Mouse (Mus musculus) stomach, embryonic 15.5 days (tissue): ENCODE results near the gene Psma6. TPM values are rescaled to one million over a fixed set of nuclear protein-coding genes. Genes with fewer than 3 reads are reported as not detected.

Experiments
- ATAC-seq: fragments of 200-750 bp; cut with Nextera tagmentation; 2 replicates; pipeline ENCODE4 v1.8.0; 2017; ENCODE audit warnings: low read depth, moderate number of reproducible peaks, moderate TSS enrichment; ENCODE audit not compliant: insufficient read depth, low FRiP score
- H3K27ac ChIP-seq: fragments of 300-500 bp; sonication (generic); 2 replicates; pipeline ENCODE4 v1.5.1; 2015; ENCODE audit warnings: mild to moderate bottlenecking, inconsistent platforms
- H3K27me3 ChIP-seq: fragments of 300-500 bp; sonication (generic); replicated peaks from 2 replicates; pipeline ENCODE4 v1.6.1; 2015; ENCODE audit warnings: inconsistent platforms
- H3K36me3 ChIP-seq: fragments of 300-500 bp; sonication (generic); 2 replicates; pipeline ENCODE4 v1.6.1; 2015; ENCODE audit warnings: inconsistent platforms
- H3K4me1 ChIP-seq: fragments of 300-500 bp; sonication (generic); 2 replicates; pipeline ENCODE4 v1.6.1; 2015; ENCODE audit warnings: inconsistent platforms
- H3K4me2 ChIP-seq: fragments of 300-500 bp; sonication (generic); 2 replicates; pipeline ENCODE4 v1.6.1; 2015; ENCODE audit warnings: mild to moderate bottlenecking, inconsistent platforms
- H3K4me3 ChIP-seq: fragments of 300-500 bp; sonication (generic); replicated peaks from 2 replicates; pipeline ENCODE4 v1.5.1; 2015; ENCODE audit warnings: inconsistent platforms
- H3K9ac ChIP-seq: fragments of 300-500 bp; sonication (generic); 2 replicates; pipeline ENCODE4 v1.6.1; 2015; ENCODE audit warnings: inconsistent platforms
- H3K9me3 ChIP-seq: fragments of 300-500 bp; sonication (generic); 2 replicates; pipeline ENCODE4 v1.6.1; 2016; ENCODE audit warnings: inconsistent platforms
- WGBS: fragments of 180-500 bp; shearing (Covaris S2); methylation state at CpG from one replicate; pipeline ENCODE4 v1.1.7; 2015; 5-methylcytosine and 5-hydroxymethylcytosine counted together
- polyA plus RNA-seq: library from polyadenylated mRNA; unstranded; fragments of >200 nt; fragmentation: Nextera tagmentation; extraction: Ambion mirVana; gene quantifications from 2 replicates; pipeline ENCODE4 v1.2.1, GENCODE M21; 2015

Psma6 gene
- polyA plus RNA-seq, 1 experiment from 2014 or later, result 392 TPM

DNA sequence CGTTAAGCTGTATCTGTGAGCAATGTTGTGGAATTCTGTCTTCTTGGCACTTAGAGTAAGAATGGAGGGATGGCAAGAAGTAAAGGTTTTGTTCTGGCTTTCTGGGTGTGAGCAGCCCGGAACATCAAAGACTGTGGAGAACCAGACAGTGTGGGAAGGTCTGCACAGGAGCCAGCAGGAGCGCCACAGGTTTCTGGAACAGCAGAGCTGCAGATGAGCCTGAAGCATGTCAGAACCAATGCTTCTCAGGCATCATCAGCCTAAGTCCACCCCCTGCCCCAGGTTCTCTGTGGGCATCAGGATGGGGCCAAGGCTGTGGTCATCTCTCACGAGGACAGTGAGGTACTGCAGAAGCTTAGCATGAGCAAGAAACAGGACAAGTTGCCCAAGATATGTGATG, 12.5 kb downstream of the Psma6 start:
- Histone ChIP-seq H3K27me3 (no peaks in the 10 kb centered on the region), H3K4me3 (no peak overlapping the region), H3K9ac (no peak overlapping the region), H3K4me1 (peaks cover 15% of the 10 kb centered on the region; the same call in 1 of the 2 replicates), H3K27ac (no peak overlapping the region), H3K36me3 (no peaks in the 10 kb centered on the region), H3K9me3 (no peaks in the 10 kb centered on the region), H3K4me2 (no peak overlapping the region)
- WGBS, result 88% methylated on average over 4 of the region's 4 CpGs
- ATAC-seq, result no peak

DNA sequence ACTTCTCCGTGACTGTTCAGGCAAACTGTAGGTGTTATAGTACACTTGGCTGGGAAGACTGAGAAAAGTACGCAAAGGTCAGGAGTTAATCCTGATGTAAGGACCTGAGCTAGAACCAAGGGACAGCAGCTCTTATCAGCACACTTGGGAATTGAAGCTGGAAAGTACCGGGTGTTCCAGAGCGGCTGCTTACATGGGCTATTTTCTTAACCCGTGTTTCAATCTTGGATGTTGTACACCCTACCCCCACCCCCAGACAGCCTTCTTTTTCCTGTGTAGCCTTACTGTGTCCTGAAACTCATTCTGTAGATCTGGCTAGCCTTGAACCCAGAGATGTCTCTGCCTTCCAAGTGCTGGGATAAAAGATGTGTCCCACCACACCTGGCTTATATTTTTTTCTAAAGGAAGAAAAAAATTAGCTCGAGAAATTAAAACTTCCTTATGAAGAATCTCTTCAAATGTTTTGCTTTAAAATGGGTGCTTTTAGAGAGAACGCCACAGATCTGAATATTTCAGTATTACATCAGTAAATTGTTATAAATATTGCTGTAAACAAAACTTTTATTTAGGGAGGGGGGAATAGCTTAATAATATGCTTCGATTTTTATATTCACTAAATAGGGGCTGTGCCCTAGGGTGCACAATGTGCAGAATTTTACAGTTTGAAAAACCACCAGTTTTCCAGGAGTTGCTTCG, 13.7 kb downstream of the Psma6 start:
- Histone ChIP-seq H3K9me3 (no peaks in the 10 kb centered on the region), H3K27me3 (no peaks in the 10 kb centered on the region), H3K9ac (no peak overlapping the region), H3K27ac (peak overlapping the region; percentile 91), H3K36me3 (no peaks in the 10 kb centered on the region), H3K4me3 (peak overlapping the region; percentile 96), H3K4me1 (peaks cover 15% of the 10 kb centered on the region; the same call in 1 of the 2 replicates), H3K4me2 (peak overlapping the region; percentile 55)
- WGBS, result 52% methylated on average over 9 of the region's 9 CpGs
- ATAC-seq, result no peak

DNA sequence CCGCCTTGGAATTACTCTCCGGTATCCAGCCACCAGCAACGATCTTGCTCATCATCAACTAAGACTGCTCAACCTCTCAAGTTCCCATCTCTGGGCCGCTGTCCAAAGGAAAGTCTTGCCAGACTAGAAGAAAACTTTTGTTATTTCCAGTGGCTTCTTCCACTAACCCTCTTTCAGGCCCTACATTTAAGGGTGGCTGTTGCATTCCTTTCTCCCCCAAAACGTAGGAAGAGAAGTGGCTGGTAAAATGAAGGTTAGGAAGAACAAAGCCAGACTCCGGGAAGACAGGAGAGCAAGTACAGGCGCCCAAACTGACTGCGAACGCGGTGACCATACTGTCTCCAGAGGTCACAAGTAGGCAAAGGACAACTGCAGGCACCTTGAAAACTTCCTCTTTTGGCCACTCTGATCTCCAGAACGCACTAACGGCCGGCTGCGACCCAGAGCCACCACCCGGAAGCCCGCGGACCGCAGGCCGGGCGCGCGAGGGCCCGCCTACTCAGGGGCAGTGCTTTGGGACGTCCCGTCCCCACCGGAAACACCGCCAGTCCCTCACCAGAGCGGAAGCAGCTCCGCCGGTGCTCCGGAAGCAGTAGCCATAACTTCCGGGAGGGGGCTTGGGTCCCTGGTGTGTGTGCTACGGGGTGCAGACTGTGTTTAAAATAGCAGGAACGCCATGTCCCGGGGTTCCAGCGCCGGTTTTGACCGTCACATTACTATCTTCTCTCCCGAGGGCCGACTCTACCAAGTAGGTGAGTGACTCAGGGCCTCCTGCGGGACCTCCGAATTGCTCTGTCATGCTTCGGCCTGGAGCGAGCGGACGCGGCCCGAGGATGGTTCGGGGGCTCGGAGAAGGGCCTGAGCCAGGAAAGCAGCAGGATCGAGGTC, 14.5 kb downstream of the Psma6 start:
- under 1% methylated on average over 51 of the region's 51 CpGs for WGBS
- Histone ChIP-seq H3K27me3 (no peaks in the 10 kb centered on the region), H3K4me2 (peak overlapping the region; percentile 74), H3K27ac (peak overlapping the region; percentile 91), H3K4me3 (peak overlapping the region; percentile 96), H3K9ac (peak overlapping the region; percentile 97), H3K36me3 (0 out of 2 replicates have a peak, but pooled peaks cover 3% of the 10 kb centered on the region), H3K4me1 (peaks cover 15% of the 10 kb centered on the region; the same call in 1 of the 2 replicates), H3K9me3 (no peaks in the 10 kb centered on the region)
- peak; percentile 99 for ATAC-seq

DNA sequence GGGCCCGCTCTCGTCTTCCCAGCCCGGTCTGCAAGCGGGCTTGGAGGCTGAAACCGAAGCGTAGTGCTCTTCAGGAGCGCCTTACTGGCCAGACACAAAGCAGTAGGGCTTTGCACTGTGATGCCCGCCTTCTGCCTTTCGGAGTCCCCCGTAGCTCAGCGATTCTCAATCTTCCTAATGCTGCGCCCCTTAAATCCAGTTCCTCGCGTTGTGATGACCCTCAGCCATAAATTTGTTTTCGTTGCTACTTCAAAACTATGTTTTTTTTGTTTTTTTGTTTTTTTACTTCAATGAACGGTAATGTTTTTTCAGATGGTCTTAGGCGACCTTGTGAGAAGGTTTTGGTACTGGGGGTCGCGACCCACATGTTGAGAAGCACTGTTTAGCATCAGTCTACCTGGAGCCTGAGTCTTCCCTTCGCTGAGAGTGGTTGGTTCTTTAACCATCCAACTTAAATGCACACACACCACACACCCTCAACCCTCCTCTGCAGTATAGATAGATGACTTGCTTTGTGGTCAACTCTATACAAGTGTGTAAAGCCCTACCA, 15.2 kb downstream of the Psma6 start:
- WGBS, result under 1% methylated on average over 20 of the region's 20 CpGs
- 0 out of 2 replicates have a peak, but pooled peaks cover 3% of the 10 kb centered on the region for H3K36me3 ChIP-seq
- H3K4me2 ChIP-seq, result peak overlapping the region; percentile 74
- no peaks in the 10 kb centered on the region for H3K27me3 ChIP-seq
- peak overlapping the region; percentile 96 for H3K4me3 ChIP-seq
- H3K4me1 ChIP-seq, result peaks cover 15% of the 10 kb centered on the region; the same call in 1 of the 2 replicates
- peak overlapping the region; percentile 91 for H3K27ac ChIP-seq
- peak overlapping the region; percentile 97 for H3K9ac ChIP-seq
- ATAC-seq, result no peak; the same call in 1 of the 2 replicates
- no peaks in the 10 kb centered on the region for H3K9me3 ChIP-seq

DNA sequence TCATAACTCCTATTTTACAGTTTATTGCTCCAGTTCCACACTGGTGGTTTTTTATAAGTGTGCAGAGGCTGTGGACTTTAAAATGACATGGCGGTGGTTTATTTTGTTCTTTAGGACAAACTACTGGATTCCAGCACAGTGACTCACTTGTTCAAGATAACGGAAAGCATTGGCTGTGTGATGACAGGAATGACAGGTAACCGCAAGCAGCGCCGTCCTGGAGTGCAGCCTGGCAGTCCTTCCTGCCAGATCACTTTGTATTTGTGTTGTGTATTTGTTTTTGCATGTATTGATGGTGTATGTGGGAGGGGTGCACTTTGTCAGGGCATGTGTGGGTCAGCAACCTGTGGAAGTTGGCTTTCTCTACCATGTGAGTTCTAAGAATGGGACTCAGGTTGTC, 23.9 kb downstream of the Psma6 start:
- peaks cover 12% of the 10 kb centered on the region for H3K36me3 ChIP-seq
- H3K4me3 ChIP-seq, result no peak overlapping the region
- no peak for ATAC-seq
- no peaks in the 10 kb centered on the region for H3K9me3 ChIP-seq
- no peaks in the 10 kb centered on the region for H3K27me3 ChIP-seq
- H3K9ac ChIP-seq, result no peak overlapping the region
- 83% methylated on average over 5 of the region's 5 CpGs for WGBS
- no peak overlapping the region for H3K4me2 ChIP-seq
- H3K4me1 ChIP-seq, result no peaks in the 10 kb centered on the region
- H3K27ac ChIP-seq, result no peak overlapping the region

DNA sequence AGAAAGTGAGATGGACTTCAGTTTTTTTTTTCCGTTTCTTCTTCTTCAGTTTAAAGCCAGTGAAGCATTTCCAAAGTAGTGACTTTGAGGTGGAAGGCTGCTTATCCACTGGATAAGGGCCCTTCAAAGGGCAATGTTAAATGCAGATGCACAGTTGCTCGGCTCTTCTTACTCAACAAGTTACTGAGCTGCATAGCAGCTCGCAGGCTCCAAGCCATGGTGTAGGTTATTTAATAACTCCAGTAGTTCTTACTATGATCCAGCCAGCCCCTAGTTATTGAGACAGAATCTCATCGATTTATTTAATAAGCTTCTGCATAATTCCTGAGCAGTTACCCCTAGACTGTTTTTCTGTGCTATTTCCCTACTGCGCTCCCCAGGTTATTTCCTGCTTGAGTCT, 31.2 kb downstream of the Psma6 start:
- Histone ChIP-seq H3K9me3 (no peaks in the 10 kb centered on the region), H3K27me3 (no peaks in the 10 kb centered on the region), H3K9ac (no peak overlapping the region), H3K36me3 (peaks cover 45% of the 10 kb centered on the region), H3K4me2 (no peak overlapping the region), H3K4me3 (no peak overlapping the region), H3K4me1 (no peaks in the 10 kb centered on the region), H3K27ac (no peak overlapping the region)
- ATAC-seq, result no peak
- WGBS, result 94% methylated on average over 5 of the region's 5 CpGs

DNA sequence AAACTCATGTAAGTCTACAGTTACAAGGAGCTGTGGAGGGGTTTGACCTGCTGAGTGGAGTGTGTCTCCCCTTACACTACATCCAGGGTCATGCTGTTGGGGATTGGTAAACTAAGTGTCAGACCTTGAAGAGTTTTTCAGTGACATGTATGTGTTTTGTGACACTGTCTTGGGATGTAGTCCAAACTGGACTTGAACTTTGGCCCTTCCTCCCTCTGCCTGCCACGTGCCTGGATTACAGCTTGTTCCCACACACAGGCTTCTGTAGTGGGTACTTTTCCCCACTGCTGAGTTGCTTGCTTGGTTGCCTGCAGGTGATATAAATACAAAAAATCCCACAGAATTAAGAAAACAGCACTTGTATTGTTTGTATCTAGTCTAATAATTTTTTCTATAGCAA, 31.7 kb downstream of the Psma6 start:
- ATAC-seq, result no peak

DNA sequence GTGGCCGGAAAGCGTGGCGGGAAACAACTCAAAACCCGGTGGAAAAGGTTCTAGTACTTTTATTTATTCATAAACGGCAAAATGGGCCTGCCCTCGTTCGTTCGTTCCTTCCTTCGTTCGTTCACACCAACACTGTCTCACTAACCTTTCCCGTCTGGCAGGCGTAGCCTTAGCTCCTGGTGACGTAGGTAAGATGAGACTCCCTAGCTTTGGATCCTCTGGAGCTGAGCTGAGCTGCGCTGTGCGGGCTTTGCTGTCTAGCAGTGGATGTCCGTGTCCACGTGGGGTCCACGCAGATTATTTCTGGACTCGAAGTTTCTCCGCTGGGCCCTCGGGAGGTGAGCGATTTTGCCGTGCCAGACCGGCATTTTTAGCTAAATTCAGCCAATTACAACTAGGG, 36.2 kb downstream of the Psma6 start:
- Histone ChIP-seq H3K9me3 (no peaks in the 10 kb centered on the region), H3K9ac (no peak overlapping the region), H3K4me2 (no peak overlapping the region), H3K4me3 (no peak overlapping the region), H3K4me1 (no peaks in the 10 kb centered on the region), H3K27me3 (no peaks in the 10 kb centered on the region), H3K27ac (no peak overlapping the region), H3K36me3 (peaks cover 30% of the 10 kb centered on the region)
- no peak for ATAC-seq
- WGBS, result 92% methylated on average over 24 of the region's 24 CpGs

More for the DNA sequence above, 31.7 kb downstream of the Psma6 start:
- no peaks in the 10 kb centered on the region for H3K4me1 ChIP-seq
- no peaks in the 10 kb centered on the region for H3K9me3 ChIP-seq
- no peak overlapping the region for H3K4me2 ChIP-seq
- no peak overlapping the region for H3K9ac ChIP-seq
- no peak overlapping the region for H3K27ac ChIP-seq
- H3K4me3 ChIP-seq, result no peak overlapping the region
- H3K36me3 ChIP-seq, result peaks cover 50% of the 10 kb centered on the region
- WGBS, result 53% methylated on average over 1 of the region's 1 CpGs
- no peaks in the 10 kb centered on the region for H3K27me3 ChIP-seq

DNA sequence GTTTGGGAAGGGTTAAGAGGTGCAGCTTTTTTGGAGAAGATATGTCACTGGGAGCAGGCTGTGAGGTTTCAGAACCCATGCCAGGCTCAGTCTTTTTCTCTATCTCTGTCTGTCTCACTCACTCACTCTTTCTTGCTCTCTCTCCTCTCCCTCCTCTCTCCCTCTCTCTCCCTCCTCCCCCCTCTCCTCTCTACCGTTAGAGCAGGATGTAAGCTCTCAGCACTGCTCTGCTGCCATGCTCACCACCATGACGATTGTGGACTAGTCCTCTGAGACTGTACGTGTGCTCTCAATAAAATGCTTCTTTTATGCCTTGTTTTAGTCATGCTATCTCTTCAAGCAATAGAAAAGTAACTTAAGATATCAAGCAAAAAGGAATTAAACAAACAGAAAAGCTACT, 38.0 kb downstream of the Psma6 start:
- H3K4me1 ChIP-seq, result no peaks in the 10 kb centered on the region
- no peak overlapping the region for H3K9ac ChIP-seq
- no peak for ATAC-seq
- H3K9me3 ChIP-seq, result no peaks in the 10 kb centered on the region
- no peaks in the 10 kb centered on the region for H3K27me3 ChIP-seq
- no peak overlapping the region for H3K4me2 ChIP-seq
- H3K4me3 ChIP-seq, result no peak overlapping the region
- H3K36me3 ChIP-seq, result peaks cover 19% of the 10 kb centered on the region
- no peak overlapping the region for H3K27ac ChIP-seq
- 28% methylated on average over 3 of the region's 3 CpGs for WGBS

DNA sequence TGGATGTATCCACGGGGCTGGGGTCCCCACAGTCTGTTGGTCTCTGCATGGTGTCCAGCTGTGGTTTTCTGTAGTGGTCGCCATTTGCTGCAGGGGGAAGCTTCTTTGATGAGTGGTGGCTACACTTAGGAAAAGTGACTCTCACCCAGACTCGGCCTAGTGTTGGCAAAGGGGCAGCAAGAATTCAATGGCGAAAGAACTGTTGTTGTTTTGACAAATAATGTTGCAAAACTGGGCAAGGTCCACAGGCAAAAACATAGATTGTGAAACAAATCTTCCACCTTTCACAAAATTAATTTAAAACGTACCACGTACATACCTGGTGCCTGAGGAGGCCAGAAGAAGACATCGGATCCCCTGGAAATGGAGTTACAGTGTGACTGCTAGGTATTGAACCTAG, 42.3 kb downstream of the Psma6 start:
- 91% methylated on average over 7 of the region's 7 CpGs for WGBS
- H3K4me2 ChIP-seq, result no peak overlapping the region
- ATAC-seq, result no peak

DNA sequence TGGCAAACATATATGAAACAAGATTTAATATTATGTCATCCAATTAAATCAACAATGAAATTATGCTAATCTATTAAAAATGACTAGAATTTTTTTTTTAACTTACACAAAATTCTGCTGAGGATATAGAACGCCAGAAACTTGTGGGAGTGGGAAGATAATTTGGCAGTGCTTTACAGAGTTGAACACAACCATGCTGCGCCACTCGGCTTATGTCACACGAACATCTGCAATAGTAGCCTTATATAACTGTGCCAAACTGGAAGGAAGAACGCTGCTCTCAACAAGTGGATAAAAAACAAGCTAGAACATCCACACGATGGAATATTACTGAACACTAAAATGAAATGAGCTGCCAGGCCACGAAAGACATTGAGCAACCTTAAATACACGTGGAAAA, 45.2 kb downstream of the Psma6 start:
- H3K9me3 ChIP-seq, result no peaks in the 10 kb centered on the region
- H3K9ac ChIP-seq, result no peak overlapping the region
- no peak overlapping the region for H3K27ac ChIP-seq
- no peak overlapping the region for H3K4me2 ChIP-seq
- no peak overlapping the region for H3K4me3 ChIP-seq
- WGBS, result 78% methylated on average over 8 of the region's 8 CpGs
- no peaks in the 10 kb centered on the region for H3K36me3 ChIP-seq
- ATAC-seq, result no peak
- H3K4me1 ChIP-seq, result 0 out of 2 replicates have a peak, but pooled peaks cover 5% of the 10 kb centered on the region
- H3K27me3 ChIP-seq, result no peaks in the 10 kb centered on the region

More for the DNA sequence above, 42.3 kb downstream of the Psma6 start:
- H3K36me3 ChIP-seq, result no peaks in the 10 kb centered on the region
- H3K4me3 ChIP-seq, result no peak overlapping the region
- H3K27me3 ChIP-seq, result no peaks in the 10 kb centered on the region
- no peak overlapping the region for H3K9ac ChIP-seq
- no peaks in the 10 kb centered on the region for H3K4me1 ChIP-seq
- H3K9me3 ChIP-seq, result no peaks in the 10 kb centered on the region
- H3K27ac ChIP-seq, result no peak overlapping the region

DNA sequence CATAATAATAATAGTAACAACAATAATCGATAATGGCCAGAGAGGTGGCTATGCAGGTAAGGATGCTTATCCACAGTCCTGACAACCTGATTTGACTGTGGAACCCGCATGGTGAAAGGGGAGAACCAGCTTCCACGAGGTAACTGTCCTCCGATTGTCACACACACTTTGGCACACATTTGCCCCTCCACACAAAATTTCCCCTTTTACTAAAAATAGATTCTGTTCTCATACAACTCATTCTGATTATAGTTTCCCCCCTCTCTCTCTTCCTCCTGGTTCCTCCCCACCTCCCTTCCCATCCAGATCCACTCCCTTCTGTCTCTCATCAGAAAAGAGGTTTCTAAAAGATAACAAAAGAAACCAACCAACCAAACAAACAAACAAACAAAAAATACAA, 45.9 kb downstream of the Psma6 start:
- no peaks in the 10 kb centered on the region for H3K27me3 ChIP-seq
- no peak overlapping the region for H3K4me3 ChIP-seq
- H3K4me2 ChIP-seq, result no peak overlapping the region
- H3K4me1 ChIP-seq, result peaks cover 9% of the 10 kb centered on the region; the same call in 1 of the 2 replicates
- no peak overlapping the region for H3K9ac ChIP-seq
- H3K27ac ChIP-seq, result no peak overlapping the region
- 90% methylated on average over 4 of the region's 4 CpGs for WGBS
- H3K36me3 ChIP-seq, result no peaks in the 10 kb centered on the region
- H3K9me3 ChIP-seq, result no peaks in the 10 kb centered on the region
- ATAC-seq, result no peak
